ENCODE assay signal across 9 mouse cellular contexts in the genomic region with DNA sequence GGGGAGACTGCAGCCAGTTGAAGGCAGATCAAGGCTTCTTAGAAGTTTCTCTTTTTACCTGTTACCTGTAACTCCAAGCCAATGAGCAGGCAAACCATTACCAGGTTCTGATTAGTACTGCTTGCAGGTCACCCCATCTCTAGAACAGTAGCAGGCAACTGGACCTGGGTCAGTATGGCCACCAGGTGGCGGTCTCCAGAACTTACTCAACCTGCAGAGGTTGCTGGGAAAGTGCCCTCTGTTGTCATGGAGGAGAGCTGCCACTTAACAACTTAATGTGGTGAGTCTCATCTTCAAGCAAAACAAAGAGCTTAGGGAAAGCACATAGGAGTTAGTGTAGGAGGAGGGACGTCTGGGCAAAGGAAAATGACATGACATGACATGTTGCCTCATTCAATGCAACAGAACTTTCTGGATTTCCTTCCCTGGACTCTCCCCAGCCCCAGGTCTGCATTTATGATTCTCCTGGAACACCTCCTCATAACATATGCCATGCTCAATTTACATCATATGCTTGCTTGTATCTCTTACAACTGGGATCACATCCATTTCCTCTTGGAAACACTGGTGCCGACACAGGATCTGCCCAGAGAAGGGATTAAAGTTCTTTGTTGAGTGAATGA.
DNase-seq lines count a peak whose midpoint lies in the region; ATAC-seq and TF ChIP-seq lines count a peak whose summit lies in the region.
"Had no signal": no experiment of that assay in that cellular context is flagged by ENCODE, and none has a peak within 500 bp of the region (broad histone marks: within the 10 kb centered on the region; RNA-seq: fewer than 3 reads in every experiment).

No protein-coding gene starts in this region.

- peak; percentile 60 for DNase-seq in intestine, embryonic 14.5 days (ENCODE audit: low spot score)
- DNase-seq in G1E (ENCODE audit: low spot score), result peak; percentile 11
- DNase-seq in cerebellum, adult 11-12 months, result peak; percentile 35
- DNase-seq in gastrocnemius, adult 8-10 months (ENCODE audit: low spot score in 2 of 2), result peak; percentile 52 to 60
- DNase-seq in large intestine, adult 2 months (ENCODE audit: low read depth, low spot score), result peak; percentile 18
- peak; percentile 9 for DNase-seq in naive thymus-derived CD4-positive, alpha-beta T cell, adult 2 months (ENCODE audit: low read depth)

- WGBS in intestine, embryonic 14.5 days, result 55% methylated on average over 3 of the region's 3 CpGs
- WGBS in intestine, embryonic 16.5 days, result 65% methylated on average over 3 of the region's 3 CpGs
- WGBS in large intestine, adult 2 months, result 48% methylated on average over 3 of the region's 3 CpGs

- no peak overlapping the region for H3K4me3 ChIP-seq in intestine, embryonic 14.5 days (ENCODE audit: low read depth, low read length)
- no peak overlapping the region for H3K4me3 ChIP-seq in intestine, embryonic 16.5 days (ENCODE audit: low read length)
- H3K4me3 ChIP-seq in G1E (ENCODE audit: low read depth, low read length), result no peak overlapping the region
- H3K4me3 ChIP-seq: neural tube, embryonic 12.5 days had no signal

- H3K4me1 ChIP-seq in intestine, embryonic 14.5 days (replicated peaks; ENCODE audit: control insufficient read depth, insufficient read depth, low read length), result no peaks in the 10 kb centered on the region
- no peaks in the 10 kb centered on the region for H3K4me1 ChIP-seq in intestine, embryonic 16.5 days (ENCODE audit: control insufficient read depth, insufficient read depth, low read length)
- H3K4me1 ChIP-seq in G1E (ENCODE audit: insufficient read depth, low read depth, low read length), result no peaks in the 10 kb centered on the region; the same call in 1 of the 2 replicates
- H3K4me1 ChIP-seq: neural tube, embryonic 12.5 days had no signal

- no peak overlapping the region for H3K27ac ChIP-seq in intestine, embryonic 14.5 days (ENCODE audit: low read depth)
- H3K27ac ChIP-seq in intestine, embryonic 16.5 days (ENCODE audit: low read length), result no peak overlapping the region
- H3K27ac ChIP-seq: neural tube, embryonic 12.5 days had no signal

- no peaks in the 10 kb centered on the region for H3K36me3 ChIP-seq in intestine, embryonic 14.5 days (ENCODE audit: control insufficient read depth, insufficient read depth, low read length)
- H3K36me3 ChIP-seq in intestine, embryonic 16.5 days (ENCODE audit: control insufficient read depth, insufficient read depth, low read length), result no peaks in the 10 kb centered on the region
- H3K36me3 ChIP-seq in G1E (replicated peaks), result no peaks in the 10 kb centered on the region
- H3K36me3 ChIP-seq: neural tube, embryonic 12.5 days had no signal

- H3K4me2 ChIP-seq in intestine, embryonic 14.5 days (ENCODE audit: low read length), result no peak overlapping the region
- H3K4me2 ChIP-seq in intestine, embryonic 16.5 days (ENCODE audit: low read depth, low read length), result no peak overlapping the region
- H3K4me2 ChIP-seq: neural tube, embryonic 12.5 days had no signal

- TF ChIP-seq CTCF in G1E (IDR thresholded peaks at IDR 0.05; ENCODE audit: low read depth, low read length), result no peak

- H3K9me3 ChIP-seq in intestine, embryonic 14.5 days (ENCODE audit: control insufficient read depth, low read length), result no peaks in the 10 kb centered on the region
- H3K9me3 ChIP-seq in intestine, embryonic 16.5 days (ENCODE audit: control insufficient read depth, low read length), result no peaks in the 10 kb centered on the region
- H3K9me3 ChIP-seq in G1E (replicated peaks), result no peaks in the 10 kb centered on the region
- H3K9me3 ChIP-seq: neural tube, embryonic 12.5 days had no signal

- no peak overlapping the region for H3K9ac ChIP-seq in intestine, embryonic 14.5 days (ENCODE audit: low read length)
- H3K9ac ChIP-seq in intestine, embryonic 16.5 days (ENCODE audit: low read depth, low read length), result no peak overlapping the region
- H3K9ac ChIP-seq: neural tube, embryonic 12.5 days had no signal

- ATAC-seq in intestine, embryonic 14.5 days (replicated peaks; ENCODE audit: low FRiP score, low TSS enrichment, low read depth), result no peak
- no peak for ATAC-seq in intestine, embryonic 16.5 days
- ATAC-seq in G1E (ENCODE audit: extremely low read depth, insufficient number of reproducible peaks, low FRiP score, poor library complexity, severe bottlenecking), result peak; percentile 49; the same call in 1 of the 2 replicates
- no peak for ATAC-seq in erythroblast, adult 5-6 weeks (replicated peaks; ENCODE audit: low FRiP score, poor library complexity, severe bottlenecking)

- H3K27me3 ChIP-seq in intestine, embryonic 14.5 days (replicated peaks; ENCODE audit: control insufficient read depth, insufficient read depth, low read length), result no peaks in the 10 kb centered on the region
- H3K27me3 ChIP-seq in intestine, embryonic 16.5 days (replicated peaks; ENCODE audit: control insufficient read depth, insufficient read depth, low read length), result no peaks in the 10 kb centered on the region
- no peaks in the 10 kb centered on the region for H3K27me3 ChIP-seq in G1E (ENCODE audit: insufficient read depth, low read length)
- H3K27me3 ChIP-seq: neural tube, embryonic 12.5 days had no signal

Comparison
In these comparisons a context has a peak if more than half of its experiments do, and no peak if none do; other contexts are left out.
1. DNase-seq: peak in every context shown above with its lines; median percentile 60 in intestine, embryonic 14.5 days; 56 in gastrocnemius, adult 8-10 months; 35 in cerebellum, adult 11-12 months; 18 in large intestine, adult 2 months; 11 in G1E; 9 in naive thymus-derived CD4-positive, alpha-beta T cell, adult 2 months.